Mouse (Mus musculus): ENCODE measurements around the gene Sema3d. TPM values are rescaled to one million over a fixed set of nuclear protein-coding genes. Genes with fewer than 3 reads are reported as not detected.

The Sema3d gene
- polyA plus RNA-seq, 1 experiment from 2014 or later: 6.8 TPM

- WGBS: 92% methylated on average over 4 of the region's 4 CpGs
- H3K4me2 ChIP-seq (replicated peaks): no peak overlapping the region
- H3K36me3 ChIP-seq: no peaks in the 10 kb centered on the region
- no peaks in the 10 kb centered on the region for H3K9me3 ChIP-seq
- H3K9ac ChIP-seq: no peak overlapping the region
- ATAC-seq (ENCODE audit: low FRiP score, low read depth): no peak
- no peak overlapping the region for H3K27ac ChIP-seq
- no peak overlapping the region for H3K4me3 ChIP-seq
- no peaks in the 10 kb centered on the region for H3K27me3 ChIP-seq (replicated peaks)
- no peaks in the 10 kb centered on the region for H3K4me1 ChIP-seq
Measured at GRCm38 (mm10) chr5:12515283-12515682, 132.1 kb downstream of the Sema3d start.

DNA sequence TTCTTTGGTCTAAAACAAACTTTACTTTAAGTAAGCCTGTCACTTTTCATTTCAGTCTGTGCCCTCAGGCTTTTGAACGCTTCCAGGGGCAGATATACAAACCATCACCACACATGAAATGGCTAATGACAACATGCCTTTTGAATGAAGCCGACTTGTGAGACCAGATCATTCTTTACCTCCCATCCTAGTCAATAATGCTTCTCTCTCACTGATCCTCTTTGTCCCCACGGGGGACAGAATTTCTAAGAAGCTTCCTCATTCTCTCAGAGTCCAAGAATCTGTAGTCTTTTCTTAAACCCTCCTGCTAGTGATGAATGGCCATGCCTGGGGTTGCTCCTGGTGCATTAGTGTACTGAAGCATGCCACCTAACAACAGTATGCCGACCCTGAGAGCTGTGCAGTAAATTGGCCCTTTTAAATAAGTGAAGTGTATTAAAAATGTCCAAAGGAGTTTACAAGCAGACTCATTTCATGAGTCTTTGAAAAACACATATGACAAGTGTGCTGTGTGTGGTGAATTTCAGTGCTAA lies 142.1 kb downstream of the Sema3d start:
- peak; percentile 66; the same call in 1 of the 2 replicates for ATAC-seq (ENCODE audit: low FRiP score, low read depth)
- Histone ChIP-seq H3K4me1 (peaks cover 7% of the 10 kb centered on the region), H3K4me3 (no peak overlapping the region), H3K27ac (no peak overlapping the region), H3K36me3 (no peaks in the 10 kb centered on the region), H3K9ac (no peak overlapping the region), H3K9me3 (no peaks in the 10 kb centered on the region), H3K27me3 (replicated peaks) (no peaks in the 10 kb centered on the region), H3K4me2 (replicated peaks) (no peak overlapping the region)
- 13% methylated on average over 4 of the region's 4 CpGs for WGBS

DNA sequence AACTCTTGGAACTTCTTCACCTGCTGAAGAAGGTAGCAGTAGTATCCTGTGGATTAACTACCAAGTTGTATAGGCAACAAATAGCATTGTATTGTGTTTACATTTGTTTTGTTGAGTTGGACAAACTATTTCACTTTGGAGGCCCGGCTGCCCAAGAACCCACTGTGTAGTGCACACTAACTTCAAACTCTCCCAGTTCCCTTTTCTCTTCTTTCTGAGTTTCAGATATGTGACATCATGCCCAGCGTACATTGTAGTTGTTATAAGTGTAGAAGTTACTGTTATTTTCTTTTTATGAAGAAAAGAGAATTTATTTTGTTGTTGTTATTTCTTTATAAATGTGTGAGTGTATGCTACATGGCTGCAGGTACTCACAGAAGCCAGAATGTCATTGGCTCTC lies 145.4 kb downstream of the Sema3d start:
- peaks cover 7% of the 10 kb centered on the region for H3K4me1 ChIP-seq
- no peak overlapping the region for H3K4me2 ChIP-seq (replicated peaks)
- H3K9me3 ChIP-seq: no peaks in the 10 kb centered on the region
- ATAC-seq (ENCODE audit: low FRiP score, low read depth): no peak
- H3K27ac ChIP-seq: no peak overlapping the region
- no peaks in the 10 kb centered on the region for H3K36me3 ChIP-seq
- H3K4me3 ChIP-seq: no peak overlapping the region
- no peak overlapping the region for H3K9ac ChIP-seq
- H3K27me3 ChIP-seq (replicated peaks): no peaks in the 10 kb centered on the region
- 90% methylated on average over 2 of the region's 2 CpGs for WGBS

- H3K9ac ChIP-seq: no peak overlapping the region
- ATAC-seq (ENCODE audit: low FRiP score, low read depth): peak; percentile 42; the same call in 1 of the 2 replicates
- no peak overlapping the region for H3K4me2 ChIP-seq (replicated peaks)
- no peak overlapping the region for H3K27ac ChIP-seq
- H3K27me3 ChIP-seq (replicated peaks): no peaks in the 10 kb centered on the region
- no peaks in the 10 kb centered on the region for H3K36me3 ChIP-seq
- H3K4me3 ChIP-seq: no peak overlapping the region
- no peaks in the 10 kb centered on the region for H3K9me3 ChIP-seq
- WGBS: 0% methylated on average over 1 of the region's 1 CpGs
- peaks cover 7% of the 10 kb centered on the region for H3K4me1 ChIP-seq
Measured at GRCm38 (mm10) chr5:12529771-12530170, 146.6 kb downstream of the Sema3d start.

GRCm38 (mm10) chr5:12541268-12541667 lies 158.1 kb downstream of the Sema3d start:
- H3K27me3 ChIP-seq (replicated peaks): no peaks in the 10 kb centered on the region
- no peak overlapping the region for H3K27ac ChIP-seq
- no peak overlapping the region for H3K4me3 ChIP-seq
- WGBS: 44% methylated on average over 2 of the region's 2 CpGs
- H3K9ac ChIP-seq: no peak overlapping the region
- H3K4me1 ChIP-seq: no peaks in the 10 kb centered on the region
- ATAC-seq (ENCODE audit: low FRiP score, low read depth): no peak
- no peaks in the 10 kb centered on the region for H3K9me3 ChIP-seq
- no peaks in the 10 kb centered on the region for H3K36me3 ChIP-seq
- H3K4me2 ChIP-seq (replicated peaks): no peak overlapping the region

DNA sequence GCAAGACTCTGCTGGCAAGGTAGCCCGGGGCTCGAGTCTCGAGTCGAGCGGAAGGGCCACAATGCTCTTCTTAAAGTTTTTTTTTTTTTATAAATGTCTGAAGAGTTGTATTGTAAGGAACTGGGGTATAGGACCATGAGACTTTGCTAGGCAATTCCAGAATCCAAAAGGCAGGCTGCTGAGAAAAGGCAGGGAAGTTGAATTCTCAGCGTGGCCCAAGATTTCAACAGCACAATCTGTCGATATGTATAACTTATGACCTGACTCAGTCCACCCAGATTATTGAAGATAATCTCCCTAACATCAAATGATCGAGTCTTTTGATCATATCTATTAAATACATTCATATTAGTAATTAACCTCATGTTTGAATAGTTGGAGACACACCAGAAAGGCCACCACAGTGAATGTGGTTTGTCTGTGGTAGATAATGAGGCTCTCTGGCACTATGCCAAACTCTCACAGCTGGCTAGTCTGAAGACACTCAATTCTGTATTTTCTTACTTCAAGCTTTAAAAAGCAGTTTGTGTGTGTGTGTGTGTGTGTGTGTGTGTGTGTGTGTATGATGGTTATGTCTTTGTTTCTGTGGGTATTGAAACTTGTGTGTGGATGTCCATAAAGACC lies 166.0 kb downstream of the Sema3d start:
- WGBS: 92% methylated on average over 8 of the region's 8 CpGs
- Histone ChIP-seq H3K4me2 (replicated peaks) (no peak overlapping the region), H3K4me1 (no peaks in the 10 kb centered on the region), H3K36me3 (no peaks in the 10 kb centered on the region), H3K9ac (no peak overlapping the region), H3K27ac (no peak overlapping the region), H3K4me3 (no peak overlapping the region), H3K27me3 (replicated peaks) (no peaks in the 10 kb centered on the region), H3K9me3 (no peaks in the 10 kb centered on the region)
- no peak for ATAC-seq (ENCODE audit: low FRiP score, low read depth)

DNA sequence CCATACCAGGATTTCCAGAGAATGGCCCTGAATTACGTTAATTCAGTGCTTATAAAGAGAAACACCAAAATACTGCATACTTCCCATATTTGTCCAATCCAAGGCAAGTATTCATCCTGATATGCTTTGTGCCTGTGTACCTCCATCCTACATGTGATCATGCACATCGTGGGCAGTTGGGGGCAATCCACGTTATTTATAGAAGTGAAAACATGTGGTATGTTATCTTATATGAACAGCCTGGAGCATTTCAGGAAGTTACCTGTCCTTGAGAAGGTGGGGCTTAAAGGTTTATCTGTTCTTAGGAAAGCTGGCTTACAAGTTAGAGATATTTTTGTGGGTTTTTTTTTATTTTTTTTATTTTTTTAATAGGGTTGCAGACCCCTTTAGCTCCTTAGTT lies 172.2 kb downstream of the Sema3d start:
- H3K9ac ChIP-seq: no peak overlapping the region
- no peak for ATAC-seq (ENCODE audit: low FRiP score, low read depth)

DNA sequence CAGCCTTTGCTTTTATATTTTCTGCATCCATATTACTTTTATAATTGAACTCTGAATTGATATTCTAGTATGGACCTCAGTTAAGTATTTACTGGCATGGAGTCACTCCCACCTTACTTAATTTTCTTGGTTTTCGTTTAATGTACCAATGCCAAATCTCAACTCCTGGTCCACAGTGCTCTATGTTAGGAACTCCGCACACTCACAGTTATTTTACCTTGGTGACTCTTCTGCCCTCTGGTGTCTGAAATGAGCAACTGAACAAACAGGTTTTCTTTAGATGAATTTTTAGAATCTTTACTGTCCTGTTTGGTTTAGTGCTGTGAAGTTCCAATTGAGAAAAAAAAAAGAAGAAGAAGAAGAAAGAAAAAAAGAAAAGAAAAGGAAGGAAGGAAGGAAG lies 174.7 kb downstream of the Sema3d start:
- H3K36me3 ChIP-seq: no peaks in the 10 kb centered on the region
- H3K4me3 ChIP-seq: no peak overlapping the region
- 53% methylated on average over 2 of the region's 2 CpGs for WGBS
- H3K9ac ChIP-seq: no peak overlapping the region
- H3K4me2 ChIP-seq (replicated peaks): no peak overlapping the region
- no peaks in the 10 kb centered on the region for H3K27me3 ChIP-seq (replicated peaks)
- H3K27ac ChIP-seq: no peak overlapping the region
- ATAC-seq (ENCODE audit: low FRiP score, low read depth): no peak
- H3K9me3 ChIP-seq: no peaks in the 10 kb centered on the region
- no peaks in the 10 kb centered on the region for H3K4me1 ChIP-seq

More for the DNA sequence above, 172.2 kb downstream of the Sema3d start:
- no peak overlapping the region for H3K27ac ChIP-seq
- H3K4me1 ChIP-seq: no peaks in the 10 kb centered on the region
- H3K36me3 ChIP-seq: no peaks in the 10 kb centered on the region
- 88% methylated on average over 3 of the region's 3 CpGs for WGBS
- H3K4me3 ChIP-seq: no peak overlapping the region
- no peaks in the 10 kb centered on the region for H3K9me3 ChIP-seq
- no peak overlapping the region for H3K4me2 ChIP-seq (replicated peaks)
- no peaks in the 10 kb centered on the region for H3K27me3 ChIP-seq (replicated peaks)

- Histone ChIP-seq H3K27me3 (replicated peaks) (no peaks in the 10 kb centered on the region), H3K36me3 (no peaks in the 10 kb centered on the region), H3K4me3 (no peak overlapping the region), H3K4me2 (replicated peaks) (no peak overlapping the region), H3K9me3 (no peaks in the 10 kb centered on the region), H3K27ac (no peak overlapping the region), H3K9ac (no peak overlapping the region), H3K4me1 (no peaks in the 10 kb centered on the region)
- no peak for ATAC-seq (ENCODE audit: low FRiP score, low read depth)
- 30% methylated on average over 2 of the region's 2 CpGs for WGBS
Measured at GRCm38 (mm10) chr5:12561740-12562139, 178.6 kb downstream of the Sema3d start.

- WGBS: 41% methylated on average over 5 of the region's 5 CpGs
- Histone ChIP-seq H3K27ac (no peak overlapping the region), H3K4me2 (replicated peaks) (no peak overlapping the region), H3K9ac (no peak overlapping the region), H3K36me3 (no peaks in the 10 kb centered on the region), H3K4me3 (no peak overlapping the region), H3K27me3 (replicated peaks) (no peaks in the 10 kb centered on the region), H3K4me1 (no peaks in the 10 kb centered on the region), H3K9me3 (no peaks in the 10 kb centered on the region)
- peak; percentile 72 for ATAC-seq (ENCODE audit: low FRiP score, low read depth)
Measured at GRCm38 (mm10) chr5:12562204-12562603, 179.0 kb downstream of the Sema3d start.

- Histone ChIP-seq H3K36me3 (no peaks in the 10 kb centered on the region), H3K27ac (no peak overlapping the region), H3K4me3 (no peak overlapping the region), H3K27me3 (replicated peaks) (no peaks in the 10 kb centered on the region), H3K4me1 (no peaks in the 10 kb centered on the region), H3K9ac (no peak overlapping the region), H3K4me2 (replicated peaks) (no peak overlapping the region), H3K9me3 (no peaks in the 10 kb centered on the region)
- no peak for ATAC-seq (ENCODE audit: low FRiP score, low read depth)
- 90% methylated on average over 11 of the region's 11 CpGs for WGBS
Measured at GRCm38 (mm10) chr5:12563132-12563531, 179.9 kb downstream of the Sema3d start.

GRCm38 (mm10) chr5:12564602-12565220 lies 181.5 kb downstream of the Sema3d start:
- no peak overlapping the region for H3K27ac ChIP-seq
- no peak overlapping the region for H3K4me3 ChIP-seq
- no peak overlapping the region for H3K9ac ChIP-seq
- H3K9me3 ChIP-seq: no peaks in the 10 kb centered on the region
- no peaks in the 10 kb centered on the region for H3K27me3 ChIP-seq (replicated peaks)
- 61% methylated on average over 2 of the region's 2 CpGs for WGBS
- H3K36me3 ChIP-seq: no peaks in the 10 kb centered on the region
- peak; percentile 63; the same call in 1 of the 2 replicates for ATAC-seq (ENCODE audit: low FRiP score, low read depth)
- H3K4me2 ChIP-seq (replicated peaks): no peak overlapping the region
- no peaks in the 10 kb centered on the region for H3K4me1 ChIP-seq

GRCm38 (mm10) chr5:12566568-12566967 lies 183.4 kb downstream of the Sema3d start:
- H3K4me1 ChIP-seq: no peaks in the 10 kb centered on the region
- no peaks in the 10 kb centered on the region for H3K9me3 ChIP-seq
- H3K9ac ChIP-seq: no peak overlapping the region
- 63% methylated on average over 1 of the region's 1 CpGs for WGBS
- H3K27me3 ChIP-seq (replicated peaks): no peaks in the 10 kb centered on the region
- ATAC-seq (ENCODE audit: low FRiP score, low read depth): no peak
- H3K36me3 ChIP-seq: no peaks in the 10 kb centered on the region
- no peak overlapping the region for H3K4me2 ChIP-seq (replicated peaks)
- H3K27ac ChIP-seq: no peak overlapping the region
- no peak overlapping the region for H3K4me3 ChIP-seq

All from neural tube, embryonic 12.5 days (tissue).